Mouse (Mus musculus) gastrocnemius, postnatal 10 days (tissue): ENCODE data around the gene Spata1. TPM values are rescaled to one million over a fixed set of nuclear protein-coding genes. Genes with fewer than 3 reads are reported as not detected.

Source experiments
- DNase-seq: peaks from one replicate; pipeline ENCODE4 v3.0.0; 2021; ENCODE audit warnings: mixed read lengths
- long read RNA-seq, 2 experiments: library from polyadenylated mRNA; stranded (forward); transcript quantifications; one replicate each; pipeline ENCODE4 v2.0.0; 2021
- total RNA-seq, 2 experiments: library from RNA; stranded (reverse); gene quantifications; 2 replicates each; pipeline ENCODE4 v1.2.3; 2021

The Spata1 gene
- total RNA-seq, result 1 to 10 TPM; 2.0 to 2.4 TPM
- long read RNA-seq, experiment 1, partial matches to known transcripts, result 1 of 3 reads
- long read RNA-seq, experiment 1, other reads (novel, unspliced or antisense), result 2 of 3 reads
- long read RNA-seq, experiment 2, partial matches to known transcripts, result 0 of 2 reads
- long read RNA-seq, experiment 2, other reads (novel, unspliced or antisense), result 2 of 2 reads

GRCm38 (mm10) chr3:146499431-146500002 lies at the start of gene Spata1, which contains the start of gene Gng5:
TSS of gene Spata1 (minus strand) at chr3:146499753.
TSS of gene Gng5 (plus strand) at chr3:146499807.
- peak; percentile 94 for DNase-seq

GRCm38 (mm10) chr3:146543632-146544031 lies 44.1 kb upstream of the Spata1 start:
- DNase-seq, result no peak

- DNase-seq, result no peak
Measured at GRCm38 (mm10) chr3:146540521-146541273, 41.1 kb upstream of the Spata1 start.

- DNase-seq, result no peak
Measured at GRCm38 (mm10) chr3:146534986-146535385, 35.4 kb upstream of the Spata1 start.

- no peak for DNase-seq
Measured at GRCm38 (mm10) chr3:146528335-146528734, 28.8 kb upstream of the Spata1 start.

GRCm38 (mm10) chr3:146521652-146522020 lies 22.1 kb upstream of the Spata1 start:
- no peak for DNase-seq

- peak; percentile 83 for DNase-seq
Measured at GRCm38 (mm10) chr3:146520798-146521651, 21.5 kb upstream of the Spata1 start, which contains the start of gene Rpf1. TSS of gene Rpf1 (minus strand) at chr3:146521429.

- no peak for DNase-seq
Measured at GRCm38 (mm10) chr3:146520226-146520797, 20.8 kb upstream of the Spata1 start.

- no peak for DNase-seq
Measured at GRCm38 (mm10) chr3:146506711-146507110, 7.2 kb upstream of the Spata1 start.

- DNase-seq, result no peak
Measured at GRCm38 (mm10) chr3:146501601-146502123, 2.1 kb upstream of the Spata1 start.

GRCm38 (mm10) chr3:146500810-146501201 lies 1.3 kb upstream of the Spata1 start:
- DNase-seq, result no peak

- DNase-seq, result peak; percentile 60
Measured at GRCm38 (mm10) chr3:146500003-146500809, 653 bp upstream of the Spata1 start.

GRCm38 (mm10) chr3:146498989-146499388 lies 564 bp downstream of the Spata1 start:
- DNase-seq, result no peak

GRCm38 (mm10) chr3:146494941-146495340 lies 4.6 kb downstream of the Spata1 start:
- no peak for DNase-seq

- no peak for DNase-seq
Measured at GRCm38 (mm10) chr3:146486464-146486863, 13.1 kb downstream of the Spata1 start.

GRCm38 (mm10) chr3:146482044-146482443 lies 17.5 kb downstream of the Spata1 start:
- DNase-seq, result no peak

GRCm38 (mm10) chr3:146474428-146474827 lies 25.1 kb downstream of the Spata1 start:
- no peak for DNase-seq

- DNase-seq, result no peak
Measured at GRCm38 (mm10) chr3:146473741-146474140, 25.8 kb downstream of the Spata1 start.

- DNase-seq, result no peak
Measured at GRCm38 (mm10) chr3:146472657-146473056, 26.9 kb downstream of the Spata1 start.

GRCm38 (mm10) chr3:146469226-146469625 lies 30.3 kb downstream of the Spata1 start:
- DNase-seq, result no peak

GRCm38 (mm10) chr3:146462939-146463338 lies 36.6 kb downstream of the Spata1 start:
- no peak for DNase-seq
